Mouse (Mus musculus): ENCODE measurements around the gene Mum1.

DNA sequence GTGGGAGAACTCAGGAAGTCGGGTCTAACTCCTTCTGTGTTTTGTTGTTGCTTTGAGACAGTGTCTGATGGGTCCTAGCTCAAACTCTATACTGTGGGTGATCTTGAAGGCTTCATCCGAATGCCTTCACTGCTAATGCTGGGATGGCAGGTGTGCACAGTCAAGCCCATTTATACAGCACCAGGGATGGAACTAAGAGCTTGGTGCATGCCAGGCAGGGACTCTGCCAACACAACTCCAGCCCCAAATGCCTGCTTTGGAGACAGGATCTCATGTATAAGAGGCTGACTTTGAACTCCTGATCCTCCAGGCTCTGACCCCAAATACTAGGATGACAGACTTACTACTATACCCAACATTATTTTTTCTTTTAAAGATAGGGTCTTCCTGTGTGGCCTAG is 23.8 kb downstream of the Mum1 start:
- TF ChIP-seq CTCF (IDR thresholded peaks at IDR 0.05; ENCODE audit: low read depth, low read length) (no peak), POLR2A (IDR thresholded peaks at IDR 0.05; ENCODE audit: borderline replicate concordance, low read depth, low read length) (no peak)
